Mouse (Mus musculus) natural killer cell, adult 2 months (primary cell): Measurements from ENCODE around the gene Gm21760.
"Not testable (repeated sequence)": the region's sequence is repeated elsewhere in the genome, so short reads cannot be mapped to it uniquely, and the experiment has no call there.

Source experiments
- DNase-seq, 2 experiments: peaks; one replicate each; pipeline ENCODE4 v3.0.0; 2022; ENCODE audit warnings: low spot score in 2 of 2

Gm21760 gene

DNA sequence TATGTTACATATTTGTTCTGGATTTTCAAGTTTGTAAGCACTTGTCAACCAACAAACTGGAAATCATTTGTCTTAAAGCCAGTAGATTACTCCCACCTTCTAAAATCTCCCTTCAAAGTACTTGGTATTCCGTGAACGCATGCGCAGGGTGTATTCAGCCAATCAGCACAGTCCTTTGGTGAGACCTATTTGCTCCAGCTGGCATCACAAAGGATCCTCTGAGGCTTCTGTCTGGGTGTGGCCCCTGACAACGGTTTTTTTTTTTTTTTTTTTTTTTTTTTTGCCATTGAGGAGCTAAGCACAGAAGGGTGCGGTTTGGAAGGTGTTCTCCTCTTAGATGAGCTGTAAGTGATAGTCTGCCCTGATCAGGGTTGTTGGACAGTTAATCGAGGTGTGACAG lies at the start of gene Gm21760:
TSS of gene Gm21760 (plus strand) at position 301 of the 400 bp plus-strand sequence.
- DNase-seq: not testable (repeated sequence)
